In genomic region chr11:115844240-115844639, GRCm38 (mm10) we compare ENCODE assay signal across 14 mouse cellular contexts. TPM values are rescaled to one million over a fixed set of nuclear protein-coding genes. Genes with fewer than 3 reads are reported as not detected.
DNase-seq lines count a peak whose midpoint lies in the region; ATAC-seq and TF ChIP-seq lines count a peak whose summit lies in the region.
"Had no signal": no experiment of that assay in that cellular context is flagged by ENCODE, and none has a peak within 500 bp of the region (broad histone marks: within the 10 kb centered on the region; RNA-seq: fewer than 3 reads in every experiment).

No protein-coding gene starts in this region.

- no peak for DNase-seq in heart, embryonic 10.5 days (ENCODE audit: low spot score)
- no peak for DNase-seq in heart, postnatal 25 days (ENCODE audit: low spot score)
- DNase-seq in lung, adult 2 months = no peak
- DNase-seq in kidney, postnatal 10 days = peak; percentile 68
- DNase-seq in stomach, postnatal 0 days (ENCODE audit: low spot score) = peak; percentile 55
- DNase-seq in embryo, embryonic 10 days (ENCODE audit: low spot score) = no peak
- no peak for DNase-seq in T-cell, adult 2 months (ENCODE audit: low spot score)
- DNase-seq: adrenal gland, postnatal 14 days; gastrocnemius, postnatal 14 days; liver, embryonic 13.5 days had no signal

- H3K9me3 ChIP-seq in heart, embryonic 10.5 days = no peaks in the 10 kb centered on the region
- H3K9me3 ChIP-seq in lung, embryonic 16.5 days (ENCODE audit: control insufficient read depth, low read length) = peaks cover 6% of the 10 kb centered on the region
- no peaks in the 10 kb centered on the region for H3K9me3 ChIP-seq in stomach, postnatal 0 days (ENCODE audit: control insufficient read depth, low read length)
- H3K9me3 ChIP-seq: megakaryocyte, embryonic 14.5 days had no signal

- peak overlapping the region; percentile 93 for H3K27ac ChIP-seq in heart, embryonic 10.5 days
- peak overlapping the region; percentile 55 for H3K27ac ChIP-seq in lung, embryonic 16.5 days (ENCODE audit: low read length)
- H3K27ac ChIP-seq in stomach, postnatal 0 days (replicated peaks) = peak overlapping the region; percentile 86
- H3K27ac ChIP-seq: liver, embryonic 13.5 days had no signal

- TF ChIP-seq POLR2A in lung, adult 2 months (IDR thresholded peaks at IDR 0.05; ENCODE audit: borderline replicate concordance, extremely low read depth, low read depth, low read length) = no peak

- no peak for TF ChIP-seq CTCF in lung, adult 2 months (IDR thresholded peaks at IDR 0.05; ENCODE audit: insufficient read depth, low read length)
- TF ChIP-seq CTCF in stomach, postnatal 0 days (IDR thresholded peaks at IDR 0.05; ENCODE audit: low read depth) = no peak

- WGBS in heart, embryonic 10.5 days = 79% methylated on average over 8 of the region's 8 CpGs
- WGBS in lung, embryonic 16.5 days = 61% methylated on average over 8 of the region's 8 CpGs
- 68% methylated on average over 8 of the region's 8 CpGs for WGBS in lung, adult 2 months
- WGBS in stomach, postnatal 0 days = 64% methylated on average over 8 of the region's 8 CpGs

- intact Hi-C loops in heart, postnatal 25 days (cut with DNase I) = no loop called here

- no peaks in the 10 kb centered on the region for H3K27me3 ChIP-seq in heart, embryonic 10.5 days (ENCODE audit: insufficient read depth, poor library complexity, severe bottlenecking)
- H3K27me3 ChIP-seq in lung, embryonic 16.5 days (ENCODE audit: control insufficient read depth, insufficient read depth, low read depth, low read length) = no peaks in the 10 kb centered on the region
- H3K27me3 ChIP-seq in stomach, postnatal 0 days (ENCODE audit: control insufficient read depth, insufficient read depth, low read length) = no peaks in the 10 kb centered on the region
- H3K27me3 ChIP-seq: liver, embryonic 13.5 days had no signal

- peaks cover 52% of the 10 kb centered on the region for H3K36me3 ChIP-seq in heart, embryonic 10.5 days
- H3K36me3 ChIP-seq in lung, embryonic 16.5 days (ENCODE audit: control insufficient read depth, insufficient read depth, low read length) = peaks cover 19% of the 10 kb centered on the region
- H3K36me3 ChIP-seq in stomach, postnatal 0 days (ENCODE audit: control insufficient read depth, insufficient read depth, low read length) = peaks cover 3% of the 10 kb centered on the region; the same call in 1 of the 2 replicates

- ATAC-seq in lung, embryonic 16.5 days (ENCODE audit: low read depth) = no peak
- ATAC-seq in stomach, postnatal 0 days (ENCODE audit: low FRiP score, low TSS enrichment) = peak; percentile 1; the same call in 1 of the 2 replicates
- ATAC-seq: forebrain, embryonic 16.5 days; inflammation-experienced regulatory T-cells, adult 6 months had no signal

- no peak overlapping the region for H3K4me2 ChIP-seq in lung, embryonic 16.5 days (ENCODE audit: low read depth, low read length)
- H3K4me2 ChIP-seq in stomach, postnatal 0 days (replicated peaks; ENCODE audit: low read depth) = no peak overlapping the region
- H3K4me2 ChIP-seq: liver, embryonic 13.5 days had no signal

- H3K9ac ChIP-seq in lung, embryonic 16.5 days (ENCODE audit: low read length) = no peak overlapping the region
- H3K9ac ChIP-seq in stomach, postnatal 0 days (ENCODE audit: low read length) = no peak overlapping the region
- H3K9ac ChIP-seq: liver, embryonic 13.5 days had no signal

- H3K4me1 ChIP-seq in heart, embryonic 10.5 days = peaks cover 49% of the 10 kb centered on the region
- H3K4me1 ChIP-seq in lung, embryonic 16.5 days (replicated peaks; ENCODE audit: control insufficient read depth, insufficient read depth, low read length) = peaks cover 39% of the 10 kb centered on the region
- H3K4me1 ChIP-seq in lung, adult 2 months (ENCODE audit: control insufficient read depth, insufficient read depth, low read length) = peaks cover 6% of the 10 kb centered on the region
- peaks cover 2% of the 10 kb centered on the region; the same call in 1 of the 2 replicates for H3K4me1 ChIP-seq in stomach, postnatal 0 days (replicated peaks; ENCODE audit: control insufficient read depth, insufficient read depth)

- TF ChIP-seq EP300 in stomach, postnatal 0 days (optimal IDR thresholded peaks at IDR 0.05) = no peak

- H3K4me3 ChIP-seq in heart, embryonic 10.5 days = no peak overlapping the region
- H3K4me3 ChIP-seq in lung, embryonic 16.5 days (ENCODE audit: low read length) = no peak overlapping the region
- no peak overlapping the region for H3K4me3 ChIP-seq in lung, adult 2 months (replicated peaks; ENCODE audit: extremely low read depth, low read depth, low read length)
- H3K4me3 ChIP-seq in stomach, postnatal 0 days (ENCODE audit: low read depth, low read length) = no peak overlapping the region
- H3K4me3 ChIP-seq: liver, embryonic 13.5 days; megakaryocyte, embryonic 14.5 days had no signal

RNA-seq across cellular contexts. Expression of gene Myo15b, which starts 14.0 kb away (rescaled TPM):
- polyA plus RNA-seq in heart, embryonic 10.5 days (2016; fragmentation: Nextera tagmentation; extraction: Ambion mirVana) = 0.23 and 0.31 TPM in 2 replicates
- under 1 TPM in 1 of 2 experiments, not detected in 1; 0.08 TPM for total RNA-seq in heart, postnatal 25 days (2021)
- 0.83 and 2.0 TPM in 2 replicates for polyA plus RNA-seq in lung, embryonic 16.5 days (2015; fragmentation: Nextera tagmentation; extraction: Ambion mirVana)
- polyA plus RNA-seq in lung, adult 2 months (2012; rRNA removed) = 5.4 and 7.9 TPM in 2 replicates
- polyA plus RNA-seq in stomach, postnatal 0 days (2015; fragmentation: Nextera tagmentation; extraction: Ambion mirVana) = 16.0 and 18.2 TPM in 2 replicates
- polyA plus RNA-seq: inflammation-experienced regulatory T-cells, adult 6 months had no signal

RNA-seq across cellular contexts. Expression of gene Llgl2, which starts 20.4 kb away (rescaled TPM):
- 35.0 and 40.8 TPM in 2 replicates for polyA plus RNA-seq in heart, embryonic 10.5 days (2016; fragmentation: Nextera tagmentation; extraction: Ambion mirVana)
- 10 to 100 TPM; 15.1 to 21.5 TPM for total RNA-seq in heart, postnatal 25 days (2021)
- 45.0 and 58.7 TPM in 2 replicates for polyA plus RNA-seq in lung, embryonic 16.5 days (2015; fragmentation: Nextera tagmentation; extraction: Ambion mirVana)
- polyA plus RNA-seq in lung, adult 2 months (2012; rRNA removed) = 91.8 and 94.0 TPM in 2 replicates
- 58.4 and 63.5 TPM in 2 replicates for polyA plus RNA-seq in stomach, postnatal 0 days (2015; fragmentation: Nextera tagmentation; extraction: Ambion mirVana)

RNA-seq across cellular contexts. Expression of gene Tsen54, which starts 29.7 kb away (rescaled TPM):
- polyA plus RNA-seq in heart, embryonic 10.5 days (2016; fragmentation: Nextera tagmentation; extraction: Ambion mirVana) = 39.1 and 41.7 TPM in 2 replicates
- total RNA-seq in heart, postnatal 25 days (2021) = 1 to 10 TPM; 9.1 to 9.2 TPM
- 36.9 and 38.1 TPM in 2 replicates for polyA plus RNA-seq in lung, embryonic 16.5 days (2015; fragmentation: Nextera tagmentation; extraction: Ambion mirVana)
- polyA plus RNA-seq in lung, adult 2 months (2012; rRNA removed) = 28.9 and 31.3 TPM in 2 replicates
- 18.8 and 20.1 TPM in 2 replicates for polyA plus RNA-seq in stomach, postnatal 0 days (2015; fragmentation: Nextera tagmentation; extraction: Ambion mirVana)

RNA-seq across cellular contexts. Expression of gene Caskin2, which starts 30.8 kb away (rescaled TPM):
- polyA plus RNA-seq in heart, embryonic 10.5 days (2016; fragmentation: Nextera tagmentation; extraction: Ambion mirVana) = 18.7 and 21.4 TPM in 2 replicates
- total RNA-seq in heart, postnatal 25 days (2021) = 10 to 100 TPM; 41.8 to 52.2 TPM
- polyA plus RNA-seq in lung, embryonic 16.5 days (2015; fragmentation: Nextera tagmentation; extraction: Ambion mirVana) = 21.6 and 22.0 TPM in 2 replicates
- 105 and 144 TPM in 2 replicates for polyA plus RNA-seq in lung, adult 2 months (2012; rRNA removed)
- 6.6 and 8.6 TPM in 2 replicates for polyA plus RNA-seq in stomach, postnatal 0 days (2015; fragmentation: Nextera tagmentation; extraction: Ambion mirVana)

RNA-seq across cellular contexts. Expression of gene Smim5, which starts 55.5 kb away (rescaled TPM):
- polyA plus RNA-seq in heart, embryonic 10.5 days (2016; fragmentation: Nextera tagmentation; extraction: Ambion mirVana) = 13.7 and 17.9 TPM in 2 replicates
- 10 to 100 TPM; 19.7 to 20.2 TPM for total RNA-seq in heart, postnatal 25 days (2021)
- polyA plus RNA-seq in lung, embryonic 16.5 days (2015; fragmentation: Nextera tagmentation; extraction: Ambion mirVana) = 5.6 and 8.9 TPM in 2 replicates
- polyA plus RNA-seq in lung, adult 2 months (2012; rRNA removed) = 10.3 and 10.8 TPM in 2 replicates
- polyA plus RNA-seq in stomach, postnatal 0 days (2015; fragmentation: Nextera tagmentation; extraction: Ambion mirVana) = 16.8 and 17.9 TPM in 2 replicates

Comparison
In these comparisons a context has a peak if more than half of its experiments do, and no peak if none do; other contexts are left out.
1. DNase-seq: peak in kidney, postnatal 10 days (single experiment) and stomach, postnatal 0 days (single experiment); none in heart, embryonic 10.5 days (single experiment), heart, postnatal 25 days (single experiment), lung, adult 2 months (single experiment), embryo, embryonic 10 days (single experiment) and T-cell, adult 2 months (single experiment).
2. Peak in every context shown above with its lines, with median percentiles within 50 percentile points of each other: H3K27ac ChIP-seq.